Mouse (Mus musculus) urinary bladder, adult 2 months (tissue): ENCODE results near the gene Prpf18. TPM values are rescaled to one million over a fixed set of nuclear protein-coding genes. Genes with fewer than 3 reads are reported as not detected.
"Not testable (repeated sequence)": the region's sequence is repeated elsewhere in the genome, so short reads cannot be mapped to it uniquely, and the experiment has no call there.

Experiments
- DNase-seq: peaks from one replicate; pipeline ENCODE4 v3.0.0; 2022; ENCODE audit warnings: low spot score
- polyA plus RNA-seq: library from polyadenylated mRNA; depleted of rRNA; stranded (reverse); fragments of >200 nt; gene quantifications from 2 replicates; pipeline ENCODE4 v1.2.3, GENCODE M21; 2012

The Prpf18 gene
- polyA plus RNA-seq, 1 experiment, result 29.2 TPM

GRCm38 (mm10) chr2:4615014-4615546 is 36.8 kb downstream of the Prpf18 start:
- no peak for DNase-seq

- DNase-seq, result not testable (repeated sequence)
These were observed 37.5 kb downstream of the Prpf18 start for GRCm38 (mm10) chr2:4614276-4614929.

GRCm38 (mm10) chr2:4611704-4612103 is 40.2 kb downstream of the Prpf18 start:
- DNase-seq, result no peak

GRCm38 (mm10) chr2:4611295-4611694 is 40.6 kb downstream of the Prpf18 start:
- no peak for DNase-seq

- no peak for DNase-seq
These were observed 42.5 kb downstream of the Prpf18 start for GRCm38 (mm10) chr2:4609433-4609832.

- DNase-seq, result no peak
These were observed 43.7 kb downstream of the Prpf18 start for GRCm38 (mm10) chr2:4608253-4608652.

- DNase-seq, result no peak
These were observed 45.4 kb downstream of the Prpf18 start for GRCm38 (mm10) chr2:4606559-4606958.

GRCm38 (mm10) chr2:4603361-4603945 is 48.5 kb downstream of the Prpf18 start:
- no peak for DNase-seq

GRCm38 (mm10) chr2:4601034-4601890 is 50.7 kb downstream of the Prpf18 start:
- DNase-seq, result no peak

- DNase-seq, result no peak
These were observed 54.9 kb downstream of the Prpf18 start for GRCm38 (mm10) chr2:4596992-4597391.

- DNase-seq, result no peak
These were observed 58.0 kb downstream of the Prpf18 start for GRCm38 (mm10) chr2:4593878-4594387.

GRCm38 (mm10) chr2:4593433-4593832 is 58.5 kb downstream of the Prpf18 start:
- no peak for DNase-seq

- no peak for DNase-seq
These were observed 59.2 kb downstream of the Prpf18 start for GRCm38 (mm10) chr2:4592666-4593065.

GRCm38 (mm10) chr2:4591647-4592046 is 60.3 kb downstream of the Prpf18 start:
- DNase-seq, result no peak

- no peak for DNase-seq
These were observed 64.1 kb downstream of the Prpf18 start for GRCm38 (mm10) chr2:4587685-4588409.

- no peak for DNase-seq
These were observed 65.7 kb downstream of the Prpf18 start for GRCm38 (mm10) chr2:4586245-4586644.

GRCm38 (mm10) chr2:4584252-4584651 is 67.7 kb downstream of the Prpf18 start:
- DNase-seq, result no peak

GRCm38 (mm10) chr2:4582930-4583329 is 69.0 kb downstream of the Prpf18 start:
- DNase-seq, result no peak

GRCm38 (mm10) chr2:4580666-4581065 is 71.2 kb downstream of the Prpf18 start:
- DNase-seq, result no peak

- no peak for DNase-seq
These were observed 72.4 kb downstream of the Prpf18 start for GRCm38 (mm10) chr2:4579357-4580068.

GRCm38 (mm10) chr2:4578291-4578690 is 73.6 kb downstream of the Prpf18 start:
- no peak for DNase-seq
